Mouse (Mus musculus) liver, postnatal 0 days (tissue): Measurements from ENCODE around the gene Wnt3.

Experiments
- CTCF ChIP-seq: sonication (generic); IDR thresholded peaks from 2 replicates; pipeline ENCODE4 v1.5.1; 2016; ENCODE audit warnings: antibody characterized with exemption, low read depth
- EP300 ChIP-seq: IDR thresholded peaks from 2 replicates; pipeline ENCODE4 v1.6.1; 2016; ENCODE audit warnings: antibody characterized with exemption, low read depth, mild to moderate bottlenecking

GRCm38 (mm10) chr11:103828866-103829265 is 54.9 kb downstream of the Wnt3 start:
- TF ChIP-seq CTCF, result no peak
- no peak for TF ChIP-seq EP300
